Mouse (Mus musculus) intestine, embryonic 16.5 days (tissue): Measurements from ENCODE around the gene Filip1. TPM values are rescaled to one million over a fixed set of nuclear protein-coding genes. Genes with fewer than 3 reads are reported as not detected.

Experiments
- ATAC-seq: fragments of 200-750 bp; cut with Nextera tagmentation; 2 replicates; pipeline ENCODE4 v1.8.0; 2017; ENCODE audit warnings: moderate TSS enrichment, moderate library complexity
- H3K27ac ChIP-seq: fragments of 300-500 bp; sonication (generic); 2 replicates; pipeline ENCODE4 v1.5.1; 2014; ENCODE audit warnings: mild to moderate bottlenecking, low read length
- H3K27me3 ChIP-seq: fragments of 300-500 bp; sonication (generic); replicated peaks from 2 replicates; pipeline ENCODE4 v1.6.1; 2014; ENCODE audit warnings: low read length, control low read depth, mixed read lengths; ENCODE audit not compliant: control insufficient read depth, insufficient read depth
- H3K36me3 ChIP-seq: fragments of 300-500 bp; sonication (generic); 2 replicates; pipeline ENCODE4 v1.6.1; 2014; ENCODE audit warnings: low read length, control low read depth; ENCODE audit not compliant: control insufficient read depth, insufficient read depth
- H3K4me1 ChIP-seq: fragments of 300-500 bp; sonication (generic); 2 replicates; pipeline ENCODE4 v1.6.1; 2014; ENCODE audit warnings: low read length, control low read depth, mixed read lengths; ENCODE audit not compliant: control insufficient read depth, insufficient read depth
- H3K4me2 ChIP-seq: fragments of 300-500 bp; sonication (generic); 2 replicates; pipeline ENCODE4 v1.6.1; 2014; ENCODE audit warnings: low read depth, low read length, control low read depth
- H3K4me3 ChIP-seq: fragments of 300-500 bp; sonication (generic); 2 replicates; pipeline ENCODE4 v1.5.1; 2014; ENCODE audit warnings: mild to moderate bottlenecking, low read length
- H3K9ac ChIP-seq: fragments of 300-500 bp; sonication (generic); 2 replicates; pipeline ENCODE4 v1.6.1; 2014; ENCODE audit warnings: low read depth, low read length
- H3K9me3 ChIP-seq: fragments of 300-500 bp; sonication (generic); 2 replicates; pipeline ENCODE4 v1.6.1; 2016; ENCODE audit warnings: low read length, control low read depth; ENCODE audit not compliant: control insufficient read depth
- WGBS: fragments of 180-500 bp; shearing (Covaris S2); extraction: QIAGEN DNeasy Blood & Tissue Kit; methylation state at CpG from one replicate; pipeline ENCODE4 v1.1.7; 2014; 5-methylcytosine and 5-hydroxymethylcytosine counted together
- polyA plus RNA-seq: library from polyadenylated mRNA; unstranded; fragments of >200 nt; fragmentation: Nextera tagmentation; extraction: Ambion mirVana; gene quantifications from 2 replicates; pipeline ENCODE4 v1.2.1, GENCODE M21; 2015

Filip1 gene
- polyA plus RNA-seq, 1 experiment from 2014 or later = 5.5 TPM

DNA sequence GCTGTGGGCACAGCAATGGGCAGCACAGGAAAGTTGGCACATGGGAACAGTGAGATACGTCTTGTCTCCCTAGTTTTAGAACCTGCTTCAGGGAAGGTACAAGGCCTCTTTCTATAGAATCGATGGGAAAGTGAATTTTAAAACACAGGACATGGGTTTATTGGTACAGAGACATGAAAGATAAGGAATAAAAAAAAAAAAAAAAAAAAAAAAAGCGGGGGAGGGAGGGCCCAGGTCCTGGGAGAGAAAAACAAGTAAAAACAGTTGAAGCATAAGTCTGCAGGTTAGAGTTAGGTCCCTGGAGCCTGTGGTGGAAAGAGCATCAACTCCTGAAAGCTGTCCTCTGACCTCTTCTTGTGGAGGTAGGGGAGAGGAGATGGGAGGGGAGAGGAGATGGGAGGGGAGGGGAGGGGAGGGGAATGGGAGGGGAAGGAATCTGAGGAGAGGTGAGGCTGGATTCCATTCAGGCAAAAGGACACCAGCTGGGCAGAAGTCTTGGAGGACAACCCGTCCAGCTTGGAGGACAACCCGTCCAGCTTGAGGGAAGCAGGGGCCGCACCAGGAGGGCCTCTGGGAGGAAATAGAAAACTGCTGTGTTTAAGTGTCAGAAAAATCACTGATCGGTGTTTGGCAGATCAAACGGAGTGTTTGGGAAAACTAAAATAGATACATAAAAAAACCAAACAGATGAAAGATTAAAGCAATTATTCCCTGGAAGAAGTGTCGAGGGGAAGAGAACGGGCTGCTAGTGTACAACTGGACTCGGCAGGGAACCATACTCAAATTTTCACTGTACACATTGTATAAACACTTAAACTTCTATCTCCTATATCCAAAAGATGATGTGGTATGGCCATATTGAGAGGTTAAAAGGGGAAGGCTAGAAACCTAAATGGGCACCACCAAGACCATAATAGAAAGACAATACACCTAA, 201.4 kb downstream of the Filip1 start:
- H3K4me3 ChIP-seq = no peak overlapping the region
- 76% methylated on average over 11 of the region's 11 CpGs for WGBS
- no peak overlapping the region for H3K9ac ChIP-seq
- H3K36me3 ChIP-seq = no peaks in the 10 kb centered on the region
- ATAC-seq = no peak
- no peaks in the 10 kb centered on the region for H3K27me3 ChIP-seq
- no peak overlapping the region for H3K27ac ChIP-seq
- no peaks in the 10 kb centered on the region for H3K4me1 ChIP-seq
- no peaks in the 10 kb centered on the region for H3K9me3 ChIP-seq
- no peak overlapping the region for H3K4me2 ChIP-seq

DNA sequence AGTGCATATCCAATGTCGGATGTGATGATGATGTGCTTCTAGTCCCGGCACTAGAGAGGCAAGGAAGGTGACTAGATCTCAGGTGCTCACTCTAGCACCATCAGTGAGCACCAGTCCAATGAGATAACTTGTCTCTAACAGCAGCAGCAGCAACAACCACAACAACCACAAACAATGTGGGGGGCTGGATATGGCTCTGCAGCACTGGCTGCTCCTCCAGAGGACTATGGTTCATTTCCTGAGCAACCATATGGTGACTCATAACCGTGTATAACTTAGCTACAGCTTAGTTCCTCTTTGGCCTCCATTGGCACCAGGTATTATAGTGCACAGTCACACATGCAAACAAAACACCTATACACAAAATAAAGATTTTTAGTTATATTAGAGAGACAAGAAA, 202.1 kb downstream of the Filip1 start:
- Histone ChIP-seq H3K9me3 (no peaks in the 10 kb centered on the region), H3K27me3 (no peaks in the 10 kb centered on the region; the same call in 1 of the 2 replicates), H3K36me3 (no peaks in the 10 kb centered on the region), H3K4me1 (no peaks in the 10 kb centered on the region), H3K9ac (no peak overlapping the region), H3K27ac (no peak overlapping the region), H3K4me2 (no peak overlapping the region), H3K4me3 (no peak overlapping the region)
- ATAC-seq = no peak
- 75% methylated on average over 3 of the region's 3 CpGs for WGBS

DNA sequence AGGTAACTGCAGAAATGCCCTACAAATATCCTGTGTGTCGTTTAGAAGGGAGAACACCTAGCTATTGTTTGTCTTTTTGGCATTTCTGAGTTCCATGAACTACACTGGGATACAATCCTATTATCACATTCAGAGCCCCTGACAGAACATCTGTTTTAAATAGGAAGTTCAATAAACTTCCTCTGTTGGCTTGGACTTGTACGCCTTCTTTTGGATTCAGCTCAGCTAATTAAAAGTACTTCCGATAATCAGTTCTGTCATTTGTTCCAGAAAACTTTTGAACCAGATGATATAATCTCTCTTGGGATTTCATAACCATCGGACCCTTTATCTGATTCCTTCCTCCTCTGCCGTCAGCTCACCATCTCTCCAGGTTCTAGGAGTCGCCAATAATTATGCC, 203.2 kb downstream of the Filip1 start:
- no peaks in the 10 kb centered on the region for H3K4me1 ChIP-seq
- 65% methylated on average over 6 of the region's 6 CpGs for WGBS
- H3K27me3 ChIP-seq = no peaks in the 10 kb centered on the region; the same call in 1 of the 2 replicates
- H3K4me2 ChIP-seq = no peak overlapping the region
- no peak overlapping the region for H3K9ac ChIP-seq
- ATAC-seq = no peak
- no peaks in the 10 kb centered on the region for H3K9me3 ChIP-seq
- H3K4me3 ChIP-seq = no peak overlapping the region
- H3K27ac ChIP-seq = no peak overlapping the region
- H3K36me3 ChIP-seq = no peaks in the 10 kb centered on the region

GRCm38 (mm10) chr9:79807178-79807577, 205.5 kb downstream of the Filip1 start:
- no peaks in the 10 kb centered on the region for H3K9me3 ChIP-seq
- WGBS = 38% methylated on average over 4 of the region's 4 CpGs
- no peak overlapping the region for H3K4me2 ChIP-seq
- no peaks in the 10 kb centered on the region for H3K4me1 ChIP-seq
- no peaks in the 10 kb centered on the region for H3K36me3 ChIP-seq
- no peak overlapping the region for H3K27ac ChIP-seq
- no peaks in the 10 kb centered on the region; the same call in 1 of the 2 replicates for H3K27me3 ChIP-seq
- H3K9ac ChIP-seq = no peak overlapping the region
- no peak overlapping the region for H3K4me3 ChIP-seq
- no peak for ATAC-seq

DNA sequence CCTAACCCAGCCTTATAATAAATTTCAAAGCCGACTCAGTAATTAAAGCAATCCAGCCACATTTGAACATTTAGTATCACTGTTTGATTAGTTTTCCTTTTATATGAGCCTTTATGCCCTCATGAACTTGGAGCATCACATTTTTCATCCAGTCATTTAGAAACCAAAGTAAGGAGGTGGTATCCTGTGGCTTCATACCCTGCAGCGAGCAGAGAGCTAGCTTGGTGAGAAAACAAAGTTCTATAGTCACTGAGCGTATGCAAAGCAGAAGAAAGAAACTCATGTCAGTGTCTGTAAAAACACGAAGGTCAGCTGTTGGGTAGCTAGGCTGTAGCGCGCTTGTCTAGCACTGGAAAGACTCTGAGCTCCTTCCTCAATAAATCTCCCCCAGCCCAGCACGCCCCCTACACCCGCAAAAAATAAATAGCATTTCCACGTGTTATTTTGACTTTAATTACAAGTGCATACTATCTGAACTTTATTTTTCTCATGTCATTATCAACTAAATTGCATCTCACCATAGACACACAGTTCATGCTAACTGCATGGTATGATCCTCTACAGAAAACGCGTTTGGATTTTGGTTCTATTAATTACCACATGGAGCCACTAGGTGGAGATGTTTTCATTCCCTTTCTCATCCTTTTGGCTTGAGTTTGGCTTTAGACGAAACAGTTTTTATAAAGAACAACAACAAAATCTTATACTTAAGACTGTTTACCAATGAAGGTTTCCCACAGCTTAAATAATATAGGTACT, 206.2 kb downstream of the Filip1 start:
- no peak for ATAC-seq
- H3K4me1 ChIP-seq = no peaks in the 10 kb centered on the region
- H3K4me2 ChIP-seq = no peak overlapping the region
- H3K4me3 ChIP-seq = no peak overlapping the region
- 44% methylated on average over 12 of the region's 12 CpGs for WGBS
- no peak overlapping the region for H3K9ac ChIP-seq
- H3K27ac ChIP-seq = no peak overlapping the region
- no peaks in the 10 kb centered on the region for H3K9me3 ChIP-seq
- no peaks in the 10 kb centered on the region for H3K36me3 ChIP-seq
- H3K27me3 ChIP-seq = no peaks in the 10 kb centered on the region; the same call in 1 of the 2 replicates

DNA sequence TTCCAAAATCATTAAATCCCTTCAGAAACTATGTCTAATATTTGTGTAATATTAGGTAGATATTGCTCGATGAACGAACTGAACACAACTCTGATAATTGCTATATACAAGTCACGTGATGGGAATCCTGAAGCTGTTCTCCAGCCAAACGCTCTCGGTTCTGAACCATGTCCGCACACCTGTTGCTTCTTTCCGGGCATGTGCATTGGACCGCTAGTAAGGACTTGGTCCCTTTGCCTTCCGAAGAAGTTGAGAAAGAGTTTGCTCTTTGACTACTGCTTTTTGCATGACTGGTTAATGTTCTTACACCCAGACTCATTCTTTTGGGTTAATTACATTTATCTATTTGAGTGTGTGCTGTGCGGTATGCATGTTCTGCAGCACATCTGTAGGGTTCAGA, 207.2 kb downstream of the Filip1 start:
- no peak overlapping the region for H3K4me3 ChIP-seq
- no peak overlapping the region for H3K4me2 ChIP-seq

GRCm38 (mm10) chr9:79796461-79797135, 216.1 kb downstream of the Filip1 start:
- Histone ChIP-seq H3K4me3 (no peak overlapping the region), H3K4me2 (no peak overlapping the region), H3K4me1 (peaks cover 5% of the 10 kb centered on the region; the same call in 1 of the 2 replicates), H3K27ac (no peak overlapping the region), H3K9me3 (no peaks in the 10 kb centered on the region), H3K9ac (no peak overlapping the region), H3K36me3 (no peaks in the 10 kb centered on the region), H3K27me3 (no peaks in the 10 kb centered on the region)
- 58% methylated on average over 7 of the region's 7 CpGs for WGBS
- no peak for ATAC-seq

More for the DNA sequence above, 207.2 kb downstream of the Filip1 start:
- H3K27ac ChIP-seq = no peak overlapping the region
- no peaks in the 10 kb centered on the region; the same call in 1 of the 2 replicates for H3K27me3 ChIP-seq
- no peak for ATAC-seq
- H3K9ac ChIP-seq = no peak overlapping the region
- H3K4me1 ChIP-seq = no peaks in the 10 kb centered on the region
- no peaks in the 10 kb centered on the region for H3K36me3 ChIP-seq
- H3K9me3 ChIP-seq = no peaks in the 10 kb centered on the region
- 89% methylated on average over 10 of the region's 10 CpGs for WGBS

GRCm38 (mm10) chr9:79795076-79795475, 217.6 kb downstream of the Filip1 start:
- WGBS = 77% methylated on average over 1 of the region's 1 CpGs
- H3K27me3 ChIP-seq = no peaks in the 10 kb centered on the region

More at GRCm38 (mm10) chr9:79795076-79795475, 217.6 kb downstream of the Filip1 start:
- H3K9me3 ChIP-seq = no peaks in the 10 kb centered on the region
- no peaks in the 10 kb centered on the region for H3K36me3 ChIP-seq
- no peak overlapping the region for H3K4me2 ChIP-seq
- ATAC-seq = no peak
- H3K4me3 ChIP-seq = no peak overlapping the region
- H3K4me1 ChIP-seq = peaks cover 5% of the 10 kb centered on the region; the same call in 1 of the 2 replicates
- no peak overlapping the region for H3K27ac ChIP-seq
- H3K9ac ChIP-seq = no peak overlapping the region
